Mouse (Mus musculus) adrenal gland, adult 8-10 months (tissue): ENCODE results near the gene Plpp1. TPM values are rescaled to one million over a fixed set of nuclear protein-coding genes. Genes with fewer than 3 reads are reported as not detected.
A peak's percentile ranks its signal among the peaks of the same experiment; 100 is the strongest.

Experiments used
- DNase-seq: peaks from one replicate; pipeline ENCODE4 v3.0.0; 2022
- total RNA-seq, 4 experiments: library from RNA; stranded (reverse); gene quantifications; 2 replicates each; pipeline ENCODE4 v1.2.4; 2022

The Plpp1 gene
- total RNA-seq, 4 experiments from 2014 or later: 229 to 267 (median 248) TPM

DNA sequence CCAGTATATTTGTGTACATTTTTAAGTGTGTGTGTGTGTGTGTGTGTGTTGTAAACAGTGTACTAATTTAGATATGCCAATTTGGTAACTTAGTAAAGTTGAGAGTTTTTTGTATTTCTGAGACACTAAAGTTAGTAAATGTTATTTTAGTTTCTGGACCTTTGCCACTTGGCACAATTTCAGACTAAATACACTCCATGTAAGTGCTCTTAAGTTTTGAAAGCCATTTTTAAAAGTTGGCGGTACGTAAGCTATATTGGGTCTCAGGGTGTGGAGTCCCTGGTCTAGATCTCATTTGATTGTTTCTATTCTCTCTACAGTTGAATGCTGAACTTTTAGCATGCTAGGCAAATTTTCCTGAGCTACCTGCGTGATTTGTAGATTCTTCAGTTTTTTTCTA, 17.5 kb downstream of the Plpp1 start:
- DNase-seq: no peak

DNA sequence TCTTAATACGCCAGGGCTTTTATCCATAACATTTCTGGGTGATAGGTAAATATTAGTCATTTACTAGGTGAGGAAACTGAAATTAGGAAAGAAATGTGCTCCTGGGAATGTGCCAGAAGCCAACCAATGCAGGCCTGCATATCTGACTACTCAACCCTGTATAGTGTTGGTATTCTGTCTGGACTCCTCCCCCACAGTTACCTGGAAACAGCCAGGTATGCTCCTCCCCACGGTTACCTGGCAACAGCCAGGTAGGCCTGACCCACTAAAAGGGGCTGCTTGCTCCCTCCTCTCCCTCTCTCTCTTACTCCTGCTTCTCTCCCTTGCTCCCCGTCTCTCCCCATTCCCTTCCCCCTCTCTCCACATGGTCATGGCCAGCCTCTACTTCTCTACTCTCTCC, 21.8 kb downstream of the Plpp1 start:
- DNase-seq: no peak

DNA sequence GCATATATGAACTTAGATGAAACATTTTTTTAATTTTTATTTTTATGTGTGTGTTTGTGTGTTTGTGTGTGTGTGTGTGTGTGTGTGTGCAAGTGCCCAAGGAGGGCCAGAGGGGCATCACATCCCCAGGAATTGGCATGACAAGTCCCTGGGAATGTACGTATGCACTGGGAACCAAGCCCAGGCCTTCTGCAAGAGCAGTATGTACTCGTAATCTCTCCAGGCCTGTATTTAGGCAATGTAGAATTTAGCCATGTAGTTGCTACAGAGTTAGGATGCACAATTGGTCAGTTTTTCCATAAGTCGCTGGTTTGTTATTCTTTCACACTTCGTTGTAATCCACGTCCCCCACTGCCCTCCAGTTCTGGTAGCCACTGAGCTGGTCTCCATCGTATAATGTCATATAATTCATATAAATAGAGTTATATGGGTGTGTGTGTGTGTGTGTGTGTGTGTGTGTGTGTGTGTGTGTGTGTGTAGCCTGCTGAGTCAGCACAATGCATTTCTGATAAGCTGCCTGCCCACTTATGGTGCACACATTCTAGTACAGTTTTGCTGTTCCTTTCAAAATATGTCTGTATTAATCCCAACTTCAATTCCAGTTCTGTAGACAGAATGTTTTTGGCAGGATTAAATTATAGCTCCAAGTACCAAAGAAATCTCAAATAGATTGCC, 22.8 kb downstream of the Plpp1 start:
- no peak for DNase-seq

DNA sequence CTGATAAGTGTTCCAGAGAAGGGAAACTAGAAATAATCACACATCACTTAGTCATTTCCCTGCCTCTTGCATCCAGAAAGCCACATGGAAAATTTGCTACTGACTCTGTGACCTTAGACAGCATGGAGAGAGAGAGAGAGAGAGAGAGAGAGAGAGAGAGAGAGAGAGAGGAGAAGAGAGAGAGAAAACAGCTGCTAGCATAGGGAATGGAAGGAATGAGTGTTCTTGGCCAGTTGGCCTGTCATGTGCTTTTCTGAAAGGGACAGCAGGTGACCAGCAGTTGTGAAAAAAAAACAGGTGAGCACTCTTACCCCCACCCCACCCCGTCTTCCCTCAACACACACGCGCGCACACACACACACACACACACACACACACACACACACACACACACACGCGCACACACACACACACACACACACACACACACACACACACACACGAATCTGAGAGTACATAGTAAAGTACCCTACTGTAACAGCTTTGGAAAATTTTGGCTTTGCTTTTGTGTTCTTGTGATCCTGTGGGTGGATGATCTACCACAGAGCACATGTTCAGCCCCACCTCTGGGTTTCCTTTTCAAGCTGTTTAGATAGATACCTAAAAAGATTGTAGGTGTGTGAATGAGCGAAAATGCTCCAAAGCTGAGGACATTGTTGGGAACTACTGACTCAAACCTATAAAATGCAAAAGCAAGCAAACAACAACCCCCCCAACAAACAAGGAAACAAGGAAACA, 23.5 kb downstream of the Plpp1 start:
- no peak for DNase-seq

- no peak for DNase-seq
Observed at GRCm38 (mm10) chr13:112825479-112825878, 24.9 kb downstream of the Plpp1 start.

DNA sequence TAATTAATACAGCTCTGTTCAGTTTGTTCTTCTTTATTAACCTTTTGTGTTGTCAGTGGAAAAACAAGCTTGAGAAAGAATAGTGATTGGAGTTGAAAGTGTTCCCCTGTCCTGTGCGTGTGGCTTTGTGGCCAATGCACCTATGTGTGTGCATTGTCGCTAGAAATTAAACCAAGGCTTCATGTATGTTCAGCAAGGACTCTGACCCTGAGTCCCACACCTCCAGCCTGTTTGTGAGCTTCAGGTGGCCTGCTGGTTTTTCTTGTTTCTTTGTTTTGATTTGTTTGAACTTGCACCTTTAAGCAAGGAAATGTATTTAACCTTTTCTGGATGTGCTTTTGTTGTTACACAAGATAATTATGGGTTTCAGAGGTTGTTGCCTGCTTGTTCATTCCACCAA, 29.0 kb downstream of the Plpp1 start:
- DNase-seq: no peak

DNA sequence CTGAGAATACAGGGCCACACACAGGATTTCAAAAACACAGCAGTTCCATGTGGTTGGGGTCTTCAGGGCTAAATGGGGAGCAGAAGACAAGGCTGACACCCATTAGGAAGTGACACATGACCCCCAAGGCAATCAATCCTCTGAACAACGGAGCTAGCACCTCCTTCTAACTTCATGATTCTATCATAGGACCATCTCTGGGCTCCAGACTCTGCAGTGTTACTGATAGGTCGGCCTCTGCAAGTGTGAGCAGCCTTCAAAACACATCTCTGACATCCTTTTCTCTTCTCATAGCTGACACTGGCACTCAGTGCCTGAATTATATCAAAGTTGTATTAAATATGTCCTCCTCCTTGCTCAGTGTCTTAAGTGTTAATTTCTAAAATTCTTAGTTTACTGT, 32.0 kb downstream of the Plpp1 start:
- DNase-seq: no peak

GRCm38 (mm10) chr13:112833253-112833894, 32.8 kb downstream of the Plpp1 start:
- no peak for DNase-seq

DNA sequence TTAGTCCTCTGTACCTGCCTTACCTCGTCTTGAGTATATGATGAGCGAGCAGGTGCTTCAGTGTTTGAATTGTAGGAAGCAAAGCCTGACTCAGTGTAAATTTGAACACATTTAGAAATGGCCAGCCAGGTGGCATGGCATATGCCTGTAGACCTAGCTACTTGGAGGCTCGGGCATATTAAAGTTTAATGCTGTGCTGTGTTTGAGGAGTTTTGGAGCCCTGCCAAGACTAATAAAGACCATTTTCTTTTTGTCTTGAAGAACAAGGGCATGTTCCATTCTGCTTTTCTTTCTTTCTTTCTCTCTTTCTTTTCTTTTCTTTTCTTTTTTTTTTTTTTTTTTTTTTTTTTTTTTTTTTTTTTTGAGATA, 33.3 kb downstream of the Plpp1 start:
- DNase-seq: no peak

- DNase-seq: no peak
Observed at GRCm38 (mm10) chr13:112835113-112835512, 34.5 kb downstream of the Plpp1 start.

DNA sequence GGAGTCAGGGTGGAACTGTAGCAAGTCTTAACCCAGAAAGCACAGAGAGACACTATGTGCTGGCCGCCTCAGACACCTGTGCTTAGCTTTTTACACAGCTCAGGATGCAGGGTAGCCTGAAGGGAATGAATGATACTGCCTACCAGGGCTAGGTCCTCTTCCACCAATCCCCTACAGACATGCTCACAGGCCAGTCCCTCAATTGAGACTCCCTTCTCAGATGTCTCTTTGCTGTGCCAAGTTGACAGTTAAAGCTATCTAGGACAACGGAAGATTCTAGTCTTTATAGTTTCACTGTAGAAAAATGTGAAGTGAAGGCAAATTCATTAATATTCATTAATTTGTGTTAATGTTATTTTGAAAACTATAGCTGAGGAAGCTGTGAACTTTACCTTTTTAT, 36.4 kb downstream of the Plpp1 start:
- DNase-seq: no peak

DNA sequence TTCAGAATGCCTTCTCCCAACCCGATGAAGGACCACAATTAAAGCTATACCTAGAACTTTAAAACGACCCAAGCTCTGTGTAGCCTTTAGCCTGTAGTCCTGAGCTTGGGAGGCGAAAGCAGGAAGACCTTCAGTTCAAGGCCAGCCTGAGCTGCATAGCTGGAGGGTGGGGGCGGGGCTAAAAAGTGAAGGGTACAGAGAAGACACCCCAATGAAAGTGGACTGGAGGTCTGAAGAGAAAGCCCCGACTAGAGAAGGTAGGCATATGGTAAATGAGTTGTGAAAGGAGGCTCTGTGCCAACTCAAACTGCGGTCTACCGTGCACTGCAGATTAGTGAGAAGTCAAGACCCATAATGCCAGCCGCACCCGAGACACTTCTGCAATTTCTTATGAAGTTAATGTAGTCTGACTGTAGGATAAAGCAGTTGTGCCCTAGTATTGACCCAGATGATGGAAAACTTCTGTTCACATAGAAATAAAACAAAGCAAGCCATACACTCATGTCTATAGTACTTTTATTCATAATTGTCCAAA, 37.1 kb downstream of the Plpp1 start:
- no peak for DNase-seq

DNA sequence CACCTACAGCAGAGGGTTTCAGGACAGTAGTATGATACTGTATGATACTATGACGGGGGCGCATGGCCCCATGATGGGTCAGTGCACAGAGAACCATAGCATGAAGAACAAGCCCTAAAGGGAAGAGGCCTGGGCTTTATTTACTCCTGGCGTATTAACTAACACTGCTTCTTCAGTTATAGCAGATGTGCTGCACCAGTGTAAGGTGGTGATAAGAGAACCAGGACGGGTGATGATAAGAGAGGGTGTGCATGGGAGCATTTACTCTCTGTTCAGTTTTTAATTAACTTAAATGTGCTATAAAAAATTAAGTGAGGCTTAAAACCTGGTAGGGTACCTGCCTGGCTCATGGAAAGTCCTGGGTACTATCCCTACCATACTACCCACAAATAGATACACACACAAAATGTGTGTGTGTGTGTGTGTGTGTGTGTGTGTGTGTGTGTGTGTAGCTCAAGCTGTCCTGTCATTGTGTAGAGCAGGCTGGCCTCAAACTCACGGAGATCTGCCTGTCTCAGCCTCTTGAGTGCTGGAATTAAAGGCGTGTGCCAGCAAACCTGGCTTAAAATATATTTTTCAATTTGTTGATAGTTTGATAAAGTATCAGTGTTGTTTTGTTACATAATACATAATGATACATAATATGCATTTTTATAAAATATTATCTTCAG, 38.1 kb downstream of the Plpp1 start:
- no peak for DNase-seq

- no peak for DNase-seq
Observed at GRCm38 (mm10) chr13:112840241-112841087, 39.9 kb downstream of the Plpp1 start.

GRCm38 (mm10) chr13:112845931-112846330, 45.3 kb downstream of the Plpp1 start:
- DNase-seq: peak; percentile 37

GRCm38 (mm10) chr13:112853710-112854316, 53.2 kb downstream of the Plpp1 start:
- no peak for DNase-seq

DNA sequence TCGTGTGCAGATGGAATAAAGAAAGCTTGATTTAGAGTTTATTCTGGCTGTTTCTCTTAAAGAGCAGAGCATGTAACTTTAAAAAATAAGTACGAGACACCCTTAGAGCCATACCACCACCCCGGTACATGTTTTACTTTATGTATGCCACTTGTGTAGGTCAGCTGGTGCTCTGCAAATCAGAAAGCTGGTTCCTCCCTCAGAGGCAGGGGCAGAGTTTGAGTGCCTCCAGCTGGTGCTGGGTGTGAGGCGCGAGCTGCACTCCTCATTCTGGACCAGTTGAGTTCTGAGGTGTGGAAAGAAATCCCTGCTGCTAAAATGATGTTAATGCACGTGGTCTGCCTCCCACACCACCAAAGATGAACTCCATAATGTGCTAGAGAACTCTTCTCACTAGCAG, 53.8 kb downstream of the Plpp1 start:
- no peak for DNase-seq

DNA sequence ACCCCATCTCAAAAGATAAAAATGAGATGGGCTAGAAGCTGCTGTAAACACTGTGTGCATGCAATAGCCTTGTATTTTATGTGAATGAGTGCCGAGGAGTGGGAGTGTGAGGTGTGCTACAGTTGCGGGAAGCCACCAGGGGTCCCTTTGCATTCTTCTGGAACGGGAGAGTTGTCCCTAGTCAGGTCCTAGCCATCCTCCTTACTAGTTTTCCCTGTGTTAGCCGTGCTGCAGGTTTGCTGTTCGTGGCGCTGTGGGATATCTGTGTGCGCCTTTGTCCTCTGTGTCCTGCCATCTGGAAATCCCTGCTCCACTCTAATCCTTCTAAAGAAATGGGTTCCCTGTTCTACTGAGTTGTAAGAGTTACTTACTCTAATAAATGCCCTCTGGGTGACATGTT, 57.3 kb downstream of the Plpp1 start:
- no peak for DNase-seq

DNA sequence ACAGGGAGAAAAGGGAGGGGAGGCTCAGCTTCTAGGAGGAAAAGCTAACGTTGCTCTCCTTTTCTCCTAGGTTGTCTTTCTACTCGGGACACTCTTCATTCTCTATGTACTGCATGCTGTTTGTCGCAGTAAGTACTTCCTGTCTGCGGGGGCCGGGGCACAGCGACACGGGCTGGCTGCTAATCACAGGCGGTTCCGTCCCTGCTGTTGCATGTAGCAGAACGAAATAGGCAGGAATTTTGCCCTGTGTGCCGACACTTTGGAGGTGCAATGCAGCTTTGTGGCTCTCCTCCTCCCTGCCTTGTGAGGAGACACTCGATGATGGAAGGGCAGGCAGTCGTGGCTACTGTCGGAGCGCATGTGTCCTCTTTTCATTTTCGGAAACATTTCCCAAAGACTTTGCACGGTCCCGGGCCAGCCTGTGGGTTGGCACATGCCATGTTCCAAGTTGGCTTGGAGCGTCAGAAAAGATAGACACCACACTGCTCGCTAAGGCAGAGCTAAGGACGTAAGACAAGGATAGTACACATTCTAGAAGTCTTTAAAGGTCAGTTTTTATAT, 59.1 kb downstream of the Plpp1 start:
- no peak for DNase-seq

GRCm38 (mm10) chr13:112860370-112860769, 59.8 kb downstream of the Plpp1 start:
- no peak for DNase-seq

DNA sequence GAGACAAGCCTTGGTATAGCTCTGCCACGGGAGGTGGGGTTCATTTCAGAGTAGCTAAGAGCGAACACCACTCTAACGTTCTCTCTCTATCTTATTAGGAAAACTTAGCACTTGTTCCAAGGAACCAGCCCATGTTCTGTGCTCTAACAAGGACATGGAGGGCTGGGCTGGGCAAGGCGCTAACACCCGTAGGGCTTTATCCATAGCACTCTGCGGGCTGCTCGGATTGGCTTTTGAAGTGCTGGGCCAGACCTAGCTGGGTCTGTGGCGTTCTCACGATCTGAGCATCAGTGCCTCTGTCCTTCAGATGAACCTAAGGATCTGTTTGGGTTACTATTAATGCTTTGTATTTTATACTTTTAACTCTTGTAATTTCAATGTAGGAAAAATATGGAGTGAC, 60.3 kb downstream of the Plpp1 start:
- DNase-seq: no peak
